Mouse (Mus musculus): Measurements from ENCODE around the gene Ptprf. TPM values are rescaled to one million over a fixed set of nuclear protein-coding genes. Genes with fewer than 3 reads are reported as not detected.

The Ptprf gene
- polyA plus RNA-seq, 1 experiment from 2014 or later: 29.1 TPM

Small RNAs within 50 kb of the gene (microRNA-seq; reads per million reads assigned to microRNA genes)
- 3.5 reads per million, percentile 4 among the genes with 10 or more reads in this experiment for gene Mir7226 (ENCODE audit: borderline number of aligned reads)

Other genes with a start within 250 kb of the Ptprf start
- gene St3gal3, start 156.5 kb downstream of the Ptprf start, polyA plus RNA-seq (2014; fragmentation: Nextera tagmentation; extraction: Ambion mirVana): 4.1 and 4.5 TPM in 2 replicates
- gene Kdm4a, start 111.4 kb downstream of the Ptprf start, polyA plus RNA-seq (2014; fragmentation: Nextera tagmentation; extraction: Ambion mirVana): 22.8 and 23.6 TPM in 2 replicates
- 7.5 and 10.4 TPM in 2 replicates for gene Szt2, start 117.9 kb upstream of the Ptprf start, polyA plus RNA-seq (2014; fragmentation: Nextera tagmentation; extraction: Ambion mirVana)
- gene Med8, start 117.9 kb upstream of the Ptprf start, polyA plus RNA-seq (2014; fragmentation: Nextera tagmentation; extraction: Ambion mirVana): 141 and 149 TPM in 2 replicates
- gene Elovl1, start 136.7 kb upstream of the Ptprf start, polyA plus RNA-seq (2014; fragmentation: Nextera tagmentation; extraction: Ambion mirVana): 153 and 161 TPM in 2 replicates
- 315 and 340 TPM in 2 replicates for gene Cdc20, start 145.9 kb upstream of the Ptprf start, polyA plus RNA-seq (2014; fragmentation: Nextera tagmentation; extraction: Ambion mirVana)
- gene Mpl, start 166.1 kb upstream of the Ptprf start, polyA plus RNA-seq (2014; fragmentation: Nextera tagmentation; extraction: Ambion mirVana): 32.7 and 35.9 TPM in 2 replicates
- 14.1 and 16.0 TPM in 2 replicates for gene Tie1, start 198.7 kb upstream of the Ptprf start, polyA plus RNA-seq (2014; fragmentation: Nextera tagmentation; extraction: Ambion mirVana)
- gene 2610528J11Rik, start 235.6 kb upstream of the Ptprf start, polyA plus RNA-seq (2014; fragmentation: Nextera tagmentation; extraction: Ambion mirVana): 4.8 and 6.1 TPM in 2 replicates

All from liver, embryonic 11.5 days (tissue).